Mouse (Mus musculus) B cell, adult 2 months (primary cell): ENCODE data around the gene Cluap1.
"Not testable (repeated sequence)": the region's sequence is repeated elsewhere in the genome, so short reads cannot be mapped to it uniquely, and the experiment has no call there.

Experiments
- DNase-seq, 2 experiments: peaks; one replicate each; pipeline ENCODE4 v3.0.0; 2022

The Cluap1 gene

GRCm38 (mm10) chr16:3934701-3935100 lies 26.1 kb downstream of the Cluap1 start:
- DNase-seq, result no peak

- DNase-seq, result no peak
Observed at GRCm38 (mm10) chr16:3951141-3951540, 42.5 kb downstream of the Cluap1 start.

- no peak for DNase-seq
Observed at GRCm38 (mm10) chr16:3956369-3956768, 47.8 kb downstream of the Cluap1 start.

GRCm38 (mm10) chr16:3959261-3959660 lies 50.7 kb downstream of the Cluap1 start:
- no peak for DNase-seq

- DNase-seq, result no peak
Observed at GRCm38 (mm10) chr16:3964990-3965389, 56.4 kb downstream of the Cluap1 start.

DNA sequence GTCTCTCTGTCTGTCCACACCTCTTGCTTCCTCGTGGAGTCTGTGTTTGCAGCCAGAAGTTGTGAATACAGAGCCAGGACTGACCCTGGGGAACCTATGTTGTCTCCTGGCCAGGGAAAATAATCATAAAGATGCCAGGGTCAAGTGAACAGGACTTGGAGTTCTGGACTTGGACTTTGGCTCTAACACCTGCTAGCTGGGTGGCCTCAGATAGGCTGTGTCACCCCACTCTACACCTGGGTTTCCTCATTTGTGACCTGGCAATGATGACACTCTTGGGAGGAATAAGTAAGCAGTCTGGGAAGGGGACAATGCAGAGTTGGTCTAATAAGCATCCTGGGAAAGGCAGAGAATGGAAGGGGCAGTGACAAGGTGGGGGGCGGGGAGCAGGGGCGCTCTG lies 56.9 kb downstream of the Cluap1 start:
- DNase-seq, result no peak

DNA sequence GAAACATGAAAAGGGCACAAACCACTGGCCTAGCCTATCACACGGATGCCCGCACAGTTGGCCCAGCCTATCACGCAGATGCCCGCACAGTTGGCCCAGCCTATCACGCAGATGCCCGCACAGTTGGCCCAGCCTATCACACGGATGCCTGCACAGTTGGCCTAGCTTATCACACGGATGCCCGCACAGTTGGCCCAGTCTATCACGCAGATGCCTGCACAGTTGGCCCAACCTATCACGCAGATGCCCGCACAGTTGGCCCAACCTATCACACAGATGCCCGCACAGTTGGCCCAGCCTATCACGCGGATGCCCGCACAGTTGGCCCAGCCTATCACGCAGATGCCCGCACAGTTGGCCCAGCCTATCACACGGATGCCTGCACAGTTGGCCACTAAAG lies 65.9 kb downstream of the Cluap1 start:
- DNase-seq, result not testable (repeated sequence)

DNA sequence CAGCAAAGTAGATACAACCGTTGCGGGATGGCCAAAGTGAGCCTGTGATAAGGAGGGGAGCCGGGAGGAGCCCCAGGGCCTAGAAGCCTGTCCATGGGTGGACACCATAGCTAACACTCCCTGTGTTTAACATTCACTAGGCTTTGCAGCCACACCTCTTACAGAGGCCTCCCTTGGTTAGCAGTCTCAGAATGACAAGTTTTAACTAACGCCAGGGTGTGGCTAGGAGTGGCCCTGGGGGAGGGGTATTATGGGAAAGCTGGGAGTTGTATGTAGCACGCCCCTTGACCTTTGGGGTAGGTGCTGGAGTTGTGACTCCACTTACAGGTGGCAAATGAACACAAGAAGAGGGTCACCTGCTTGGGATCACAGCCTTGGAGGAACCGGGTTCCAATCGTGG lies 67.1 kb downstream of the Cluap1 start:
- no peak for DNase-seq

DNA sequence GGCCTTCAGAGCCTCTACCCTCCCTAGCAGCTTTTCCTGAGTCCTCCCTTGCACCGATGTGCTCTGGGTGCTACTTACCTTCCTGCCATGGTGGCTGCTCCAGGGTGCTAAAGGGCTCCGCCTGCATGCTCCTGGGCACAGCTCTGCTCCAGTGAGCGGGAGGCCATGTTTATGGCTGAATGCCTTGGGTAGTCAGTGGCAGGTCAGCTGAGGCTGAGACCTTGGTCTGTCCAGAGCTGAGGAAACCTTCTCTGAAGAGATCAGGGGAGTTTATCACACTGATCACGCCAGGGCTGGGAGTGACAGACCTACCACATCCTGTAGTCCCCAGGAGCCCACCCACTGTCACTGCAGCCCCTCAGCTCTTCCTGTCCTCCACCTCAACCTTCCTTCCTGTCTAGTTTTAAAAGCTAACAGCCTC lies 67.7 kb downstream of the Cluap1 start, which contains the start of gene Nlrc3:
Nlrc3 (minus strand) TSS at position 382 of the 421 bp plus-strand sequence.
- DNase-seq, result peak; percentile 14 to 38

- no peak for DNase-seq
Observed at GRCm38 (mm10) chr16:3976712-3977111, 68.1 kb downstream of the Cluap1 start.

DNA sequence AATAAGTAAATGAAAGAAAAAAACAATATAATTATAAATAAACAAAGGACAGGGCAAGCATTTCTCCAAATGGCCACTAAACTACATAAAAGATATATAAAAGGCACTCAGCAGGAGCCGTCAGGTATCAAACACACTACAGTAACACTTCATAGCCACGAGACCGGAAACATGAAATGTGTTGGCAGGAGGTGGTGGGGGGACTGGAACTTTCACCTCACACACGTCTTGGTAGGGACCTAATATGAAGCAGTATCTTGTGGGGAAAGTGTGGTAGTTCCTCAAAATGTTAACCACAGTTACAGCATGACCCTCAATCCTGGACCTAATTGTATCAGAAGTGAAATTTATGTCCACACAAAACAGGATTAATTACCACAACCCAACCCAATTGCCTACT lies 73.6 kb downstream of the Cluap1 start:
- DNase-seq, result peak; percentile 55 to 66

DNA sequence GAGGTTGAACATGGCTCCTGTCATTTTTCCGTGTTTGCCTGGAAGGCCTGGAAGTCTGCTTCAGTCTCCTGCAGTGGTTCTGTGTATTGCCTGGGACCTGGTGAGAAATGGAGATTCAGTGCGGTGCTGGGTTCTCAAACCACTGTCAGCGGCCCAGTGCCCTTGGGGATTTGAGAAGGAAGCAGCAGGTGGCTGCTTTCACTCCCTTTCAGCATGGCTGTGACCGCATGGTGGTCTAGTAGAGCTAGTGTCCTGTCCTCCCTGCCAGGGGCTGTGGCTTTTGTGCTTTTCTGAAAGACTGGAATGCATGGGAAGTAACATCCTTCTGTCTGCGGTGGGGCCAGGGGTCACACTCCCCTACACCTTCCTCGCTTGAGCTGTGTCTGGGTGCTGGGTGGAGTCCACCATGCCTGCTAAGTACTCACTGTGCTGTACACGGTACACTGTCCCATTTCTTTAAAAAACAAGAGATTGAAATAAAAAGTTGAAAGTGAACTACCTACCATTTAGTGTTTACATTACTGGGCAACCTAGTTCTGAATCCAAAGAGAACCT lies 74.6 kb downstream of the Cluap1 start:
- peak; percentile 63 to 68 for DNase-seq

DNA sequence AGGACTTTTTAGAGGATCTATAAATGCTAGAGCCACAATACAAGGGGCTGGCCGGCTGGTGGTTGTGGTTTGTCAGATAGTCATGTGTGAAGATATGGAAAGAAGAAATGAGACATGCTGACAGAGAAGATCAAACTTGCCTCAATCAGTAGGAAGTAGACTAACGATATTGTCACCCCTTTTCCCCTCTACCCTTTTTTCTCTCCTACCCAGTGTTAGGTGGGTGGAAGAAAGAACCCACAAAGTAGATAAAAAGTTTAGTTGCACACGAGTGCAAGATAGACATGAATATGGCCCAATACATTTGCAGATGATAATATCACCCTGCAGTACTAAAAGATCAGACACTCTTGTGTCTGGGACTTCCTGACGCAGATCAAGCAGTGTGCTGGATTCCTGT lies 79.8 kb downstream of the Cluap1 start:
- no peak for DNase-seq
